Mouse (Mus musculus): ENCODE data around the gene Susd1.

Susd1 gene

GRCm38 (mm10) chr4:59280876-59281275 is 157.6 kb downstream of the Susd1 start:
- in situ Hi-C loops (cut with MboI; ENCODE audit: low pct_unique_long_range_greater_than_20kb in 1 of 2, low sequenced_read_pairs in 2 of 2, unreplicated experiment in 1 of 2) = no loop called here

GRCm38 (mm10) chr4:59279111-59279510 is 159.3 kb downstream of the Susd1 start:
- in situ Hi-C loops (cut with MboI; ENCODE audit: low pct_unique_long_range_greater_than_20kb in 1 of 2, low sequenced_read_pairs in 2 of 2, unreplicated experiment in 1 of 2) = no loop called here

DNA sequence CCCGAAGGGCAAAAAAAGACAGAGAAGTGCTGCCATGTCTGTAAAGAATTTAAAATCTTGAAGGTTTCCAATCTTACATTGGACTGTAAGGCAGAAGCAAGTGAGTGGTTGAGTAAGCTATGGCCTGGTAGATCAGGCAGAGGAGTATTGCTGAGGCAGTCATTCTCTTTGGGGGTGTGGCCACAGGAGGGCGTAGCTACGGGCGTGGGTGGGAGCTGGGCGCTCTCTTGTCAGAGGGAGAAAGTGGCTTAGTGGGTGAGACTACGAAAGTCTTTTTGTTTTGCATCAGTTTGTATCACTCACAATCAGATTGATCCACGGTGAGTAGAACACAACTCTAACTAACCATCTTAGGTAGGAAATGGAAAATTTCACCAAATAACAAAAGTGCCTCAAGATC is 160.0 kb downstream of the Susd1 start:
- in situ Hi-C loops (cut with MboI; ENCODE audit: low pct_unique_long_range_greater_than_20kb in 1 of 2, low sequenced_read_pairs in 2 of 2, unreplicated experiment in 1 of 2) = no loop called here

- in situ Hi-C loops (cut with MboI; ENCODE audit: low pct_unique_long_range_greater_than_20kb in 1 of 2, low sequenced_read_pairs in 2 of 2, unreplicated experiment in 1 of 2) = no loop called here
These were observed 160.5 kb downstream of the Susd1 start for GRCm38 (mm10) chr4:59277958-59278357.

GRCm38 (mm10) chr4:59275956-59276355 is 162.5 kb downstream of the Susd1 start:
- in situ Hi-C loops (cut with MboI; ENCODE audit: low pct_unique_long_range_greater_than_20kb in 1 of 2, low sequenced_read_pairs in 2 of 2, unreplicated experiment in 1 of 2) = no loop called here

- in situ Hi-C loops (cut with MboI; ENCODE audit: low pct_unique_long_range_greater_than_20kb in 1 of 2, low sequenced_read_pairs in 2 of 2, unreplicated experiment in 1 of 2) = no loop called here
These were observed 162.9 kb downstream of the Susd1 start for GRCm38 (mm10) chr4:59275494-59275893.

- in situ Hi-C loops (cut with MboI; ENCODE audit: low pct_unique_long_range_greater_than_20kb in 1 of 2, low sequenced_read_pairs in 2 of 2, unreplicated experiment in 1 of 2) = no loop called here
These were observed 164.3 kb downstream of the Susd1 start for GRCm38 (mm10) chr4:59274136-59274535.

DNA sequence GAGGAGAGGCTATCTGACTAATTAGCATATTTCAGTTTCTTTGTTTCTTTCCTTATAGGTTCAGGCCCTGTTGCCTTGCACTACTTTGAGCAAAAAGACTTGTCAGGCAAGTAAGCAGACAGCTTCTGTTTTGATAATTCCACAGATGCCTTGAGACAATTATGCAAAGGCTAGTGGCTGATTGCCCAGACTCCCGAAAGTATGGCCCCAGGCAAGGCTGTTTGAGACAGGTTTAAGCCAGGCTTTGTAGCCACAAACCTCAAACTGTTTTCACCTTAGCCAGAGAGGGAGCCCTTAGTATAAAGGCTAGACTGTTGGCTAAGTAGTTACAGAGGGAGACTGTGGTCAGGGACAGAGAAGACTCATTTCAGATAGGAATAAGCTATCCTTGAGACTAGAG is 165.1 kb downstream of the Susd1 start:
- in situ Hi-C loops (cut with MboI; ENCODE audit: low pct_unique_long_range_greater_than_20kb in 1 of 2, low sequenced_read_pairs in 2 of 2, unreplicated experiment in 1 of 2) = no loop called here

DNA sequence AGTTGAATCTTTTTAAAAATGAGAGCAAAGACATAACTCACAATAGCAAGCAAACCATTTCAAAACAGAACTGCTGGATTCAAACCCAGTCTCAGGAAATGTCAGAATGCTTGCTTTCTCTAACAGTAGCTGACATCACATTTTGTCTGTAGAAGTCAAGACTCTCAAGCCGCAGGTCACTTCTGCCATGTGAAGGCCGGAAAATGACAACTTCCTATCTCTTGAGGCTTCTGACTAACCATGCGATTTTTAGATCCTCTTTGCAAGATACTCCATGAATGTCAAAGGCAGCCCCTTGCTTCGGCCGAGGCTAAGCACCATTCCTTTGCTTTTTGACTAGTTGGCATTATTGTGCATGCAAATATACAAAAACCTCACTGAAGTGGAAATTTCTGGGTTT is 172.8 kb downstream of the Susd1 start:
- in situ Hi-C loops (cut with MboI; ENCODE audit: low pct_unique_long_range_greater_than_20kb in 1 of 2, low sequenced_read_pairs in 2 of 2, unreplicated experiment in 1 of 2) = no loop called here

DNA sequence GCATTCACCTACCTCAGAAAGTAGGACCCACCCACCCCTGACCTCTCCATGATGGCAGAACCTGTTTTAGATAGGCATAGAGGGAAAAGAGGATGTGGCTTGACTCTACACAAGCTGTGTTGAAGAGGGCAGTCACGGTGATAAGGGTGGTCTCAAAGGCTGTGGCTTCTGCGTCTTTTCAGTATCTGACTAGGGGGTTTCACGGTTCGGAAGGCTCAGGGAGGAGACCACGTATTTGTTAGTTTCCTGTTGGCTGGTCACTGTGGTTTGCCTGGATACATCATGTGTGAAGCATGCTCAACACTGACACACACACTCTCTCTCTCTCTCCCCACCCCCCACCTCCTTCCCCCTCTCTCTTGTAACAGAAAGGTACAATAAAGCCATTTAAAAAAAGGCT is 173.3 kb downstream of the Susd1 start:
- in situ Hi-C loops (cut with MboI; ENCODE audit: low pct_unique_long_range_greater_than_20kb in 1 of 2, low sequenced_read_pairs in 2 of 2, unreplicated experiment in 1 of 2) = no loop called here
